Mouse (Mus musculus) kidney, embryonic 15.5 days (tissue): ENCODE measurements around the gene Vmn2r76. TPM values are rescaled to one million over a fixed set of nuclear protein-coding genes. Genes with fewer than 3 reads are reported as not detected.
"Not testable (repeated sequence)": the region's sequence is repeated elsewhere in the genome, so short reads cannot be mapped to it uniquely, and the experiment has no call there.

Source experiments
- ATAC-seq: fragments of 200-750 bp; cut with Nextera tagmentation; replicated peaks from 2 replicates; pipeline ENCODE4 v1.8.0; 2017; ENCODE audit warnings: moderate TSS enrichment; ENCODE audit not compliant: low FRiP score
- H3K27ac ChIP-seq: fragments of 300-500 bp; sonication (generic); 2 replicates; pipeline ENCODE4 v1.5.1; 2015; ENCODE audit warnings: mild to moderate bottlenecking, inconsistent platforms
- H3K27me3 ChIP-seq: fragments of 300-500 bp; sonication (generic); 2 replicates; pipeline ENCODE4 v1.6.1; 2015; ENCODE audit warnings: inconsistent platforms
- H3K36me3 ChIP-seq: fragments of 300-500 bp; sonication (generic); 2 replicates; pipeline ENCODE4 v1.6.1; 2015; ENCODE audit warnings: inconsistent platforms
- H3K4me1 ChIP-seq: fragments of 300-500 bp; sonication (generic); 2 replicates; pipeline ENCODE4 v1.6.1; 2015; ENCODE audit warnings: inconsistent platforms
- H3K4me2 ChIP-seq: fragments of 300-500 bp; sonication (generic); 2 replicates; pipeline ENCODE4 v1.6.1; 2015; ENCODE audit warnings: moderate library complexity, mild to moderate bottlenecking, inconsistent platforms
- H3K4me3 ChIP-seq: fragments of 300-500 bp; sonication (generic); replicated peaks from 2 replicates; pipeline ENCODE4 v1.5.1; 2015; ENCODE audit warnings: mild to moderate bottlenecking, inconsistent platforms
- H3K9ac ChIP-seq: fragments of 300-500 bp; sonication (generic); 2 replicates; pipeline ENCODE4 v1.6.1; 2015; ENCODE audit warnings: mild to moderate bottlenecking, inconsistent platforms
- H3K9me3 ChIP-seq: fragments of 300-500 bp; sonication (generic); replicated peaks from 2 replicates; pipeline ENCODE4 v1.6.1; 2016; ENCODE audit warnings: inconsistent platforms
- WGBS: fragments of 180-500 bp; shearing (Covaris S2); methylation state at CpG from one replicate; pipeline ENCODE4 v1.1.7; 2015; ENCODE audit warnings: mixed read lengths; 5-methylcytosine and 5-hydroxymethylcytosine counted together
- polyA plus RNA-seq: library from polyadenylated mRNA; unstranded; fragments of >200 nt; fragmentation: Nextera tagmentation; extraction: Ambion mirVana; gene quantifications from 2 replicates; pipeline ENCODE4 v1.2.1, GENCODE M21; 2015

The Vmn2r76 gene
- polyA plus RNA-seq = not detected in 2 replicates

- WGBS = 71% methylated on average over 1 of the region's 1 CpGs
- H3K4me1 ChIP-seq = no peaks in the 10 kb centered on the region
- no peak within 1 kb of the TSS for H3K27ac ChIP-seq
- no peaks in the 10 kb centered on the region for H3K36me3 ChIP-seq
- no peak within 1 kb of the TSS for H3K9ac ChIP-seq
- H3K4me3 ChIP-seq = no peak within 1 kb of the TSS
- H3K4me2 ChIP-seq = no peak within 1 kb of the TSS
- H3K9me3 ChIP-seq = no peaks in the 10 kb centered on the region
- ATAC-seq = no peak
- H3K27me3 ChIP-seq = no peaks in the 10 kb centered on the region
Measured at GRCm38 (mm10) chr7:86246208-86246607, at the start of gene Vmn2r76. Gene Vmn2r76, minus strand, starts transcription at chr7:86246308.

- H3K4me1 ChIP-seq = no peaks in the 10 kb centered on the region
- H3K9ac ChIP-seq = no peak within 1 kb of the TSS
- ATAC-seq = no peak
- H3K4me3 ChIP-seq = no peak within 1 kb of the TSS
- H3K27ac ChIP-seq = no peak within 1 kb of the TSS
- no peaks in the 10 kb centered on the region for H3K9me3 ChIP-seq
- no peaks in the 10 kb centered on the region for H3K36me3 ChIP-seq
- WGBS = 61% methylated on average over 1 of the region's 1 CpGs
- no peak within 1 kb of the TSS for H3K4me2 ChIP-seq
- no peaks in the 10 kb centered on the region for H3K27me3 ChIP-seq
Measured at GRCm38 (mm10) chr7:86277072-86277471, 31.0 kb upstream of the Vmn2r76 start, which contains the start of gene Olfr310. Gene Olfr310, minus strand, starts transcription at chr7:86277172.

GRCm38 (mm10) chr7:86211345-86211744, 34.8 kb downstream of the Vmn2r76 start:
- H3K27ac ChIP-seq = no peak overlapping the region
- no peak overlapping the region for H3K4me2 ChIP-seq
- H3K27me3 ChIP-seq = no peaks in the 10 kb centered on the region
- no peak overlapping the region for H3K9ac ChIP-seq
- H3K4me3 ChIP-seq = no peak overlapping the region
- no peaks in the 10 kb centered on the region for H3K36me3 ChIP-seq
- no peaks in the 10 kb centered on the region for H3K4me1 ChIP-seq
- ATAC-seq = no peak; the same call in 1 of the 2 replicates
- H3K9me3 ChIP-seq = no peaks in the 10 kb centered on the region

- H3K27me3 ChIP-seq, H3K4me2 ChIP-seq, ATAC-seq, H3K4me3 ChIP-seq, H3K4me1 ChIP-seq, H3K27ac ChIP-seq, H3K9me3 ChIP-seq, H3K9ac ChIP-seq, H3K36me3 ChIP-seq: not testable (repeated sequence)
- 61% methylated on average over 1 of the region's 1 CpGs for WGBS
Measured at GRCm38 (mm10) chr7:86171678-86172077, 74.4 kb downstream of the Vmn2r76 start, which contains the start of gene Vmn2r75. Gene Vmn2r75, minus strand, starts transcription at chr7:86171778.

Other genes starting within 250 kb of the Vmn2r76 start
- not detected in 2 replicates for gene Vmn2r75, start 74.5 kb downstream of the Vmn2r76 start, polyA plus RNA-seq
- gene Olfr310, start 30.9 kb upstream of the Vmn2r76 start, polyA plus RNA-seq = not detected in 2 replicates
- gene Olfr309, start 67.4 kb upstream of the Vmn2r76 start, polyA plus RNA-seq = not detected in 2 replicates
- not detected in 2 replicates for gene Olfr308, start 79.3 kb upstream of the Vmn2r76 start, polyA plus RNA-seq
- gene Olfr307, start 91.3 kb upstream of the Vmn2r76 start, polyA plus RNA-seq = not detected in 2 replicates
- not detected in 2 replicates for gene Olfr305, start 120.6 kb upstream of the Vmn2r76 start, polyA plus RNA-seq
- gene Olfr304, start 140.3 kb upstream of the Vmn2r76 start, polyA plus RNA-seq = not detected in 2 replicates
- not detected in 2 replicates for gene Olfr303, start 151.5 kb upstream of the Vmn2r76 start, polyA plus RNA-seq
- gene Olfr301, start 157.5 kb upstream of the Vmn2r76 start, polyA plus RNA-seq = not detected in 2 replicates
- not detected in 2 replicates for gene Olfr299, start 213.6 kb upstream of the Vmn2r76 start, polyA plus RNA-seq
- gene Olfr298, start 246.2 kb upstream of the Vmn2r76 start, polyA plus RNA-seq = not detected in 2 replicates